Mouse (Mus musculus) heart, postnatal 4 days (tissue): ENCODE results near the gene Mecr. TPM values are rescaled to one million over a fixed set of nuclear protein-coding genes. Genes with fewer than 3 reads are reported as not detected.
A peak's percentile ranks its signal among the peaks of the same experiment; 100 is the strongest.

Experiments
- DNase-seq: peaks from one replicate; pipeline ENCODE4 v3.0.0; 2021
- total RNA-seq, 2 experiments: library from RNA; stranded (reverse); gene quantifications; 2 replicates each; pipeline ENCODE4 v1.2.3; 2021

Gene Mecr
- total RNA-seq, 2 experiments from 2014 or later = 22.4 to 25.2 TPM

DNA sequence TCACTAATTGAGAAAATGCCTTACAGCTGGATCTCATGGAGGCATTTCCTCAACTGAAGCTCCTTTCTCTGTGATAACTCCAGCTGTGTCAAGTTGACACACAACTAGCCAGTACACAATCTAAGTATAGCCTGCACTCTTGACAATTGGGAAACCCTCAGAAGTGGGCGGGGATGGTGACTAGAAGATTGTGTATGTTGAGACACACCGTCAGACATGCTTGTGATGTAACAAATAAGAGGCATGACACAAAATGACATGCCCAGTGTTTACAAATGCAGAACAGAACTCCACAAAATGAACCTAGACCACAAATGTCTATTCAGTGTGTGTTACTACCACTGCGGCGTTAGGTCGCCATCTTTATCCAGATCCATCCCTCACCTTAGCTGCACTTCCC is 53.8 kb downstream of the Mecr start:
- DNase-seq = no peak

DNA sequence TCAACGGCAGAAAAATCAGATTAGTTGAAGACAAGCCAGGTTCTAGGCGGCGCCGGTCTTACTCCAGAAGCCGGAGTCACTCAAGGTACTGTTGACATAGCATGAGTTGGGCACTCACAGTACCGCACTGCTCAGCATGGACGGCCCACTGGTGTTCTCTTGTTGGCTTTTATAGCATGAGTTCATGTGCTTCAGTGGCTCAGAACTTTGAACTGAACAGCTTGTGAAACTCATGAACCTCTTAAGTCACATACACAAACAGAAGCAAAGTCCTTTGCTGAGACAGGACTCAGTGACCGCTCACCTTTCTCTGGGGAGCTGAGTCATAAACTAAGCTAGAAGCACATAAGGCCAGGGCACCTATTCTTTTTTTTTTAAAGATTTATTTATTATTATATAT is 54.5 kb downstream of the Mecr start:
- DNase-seq = no peak

DNA sequence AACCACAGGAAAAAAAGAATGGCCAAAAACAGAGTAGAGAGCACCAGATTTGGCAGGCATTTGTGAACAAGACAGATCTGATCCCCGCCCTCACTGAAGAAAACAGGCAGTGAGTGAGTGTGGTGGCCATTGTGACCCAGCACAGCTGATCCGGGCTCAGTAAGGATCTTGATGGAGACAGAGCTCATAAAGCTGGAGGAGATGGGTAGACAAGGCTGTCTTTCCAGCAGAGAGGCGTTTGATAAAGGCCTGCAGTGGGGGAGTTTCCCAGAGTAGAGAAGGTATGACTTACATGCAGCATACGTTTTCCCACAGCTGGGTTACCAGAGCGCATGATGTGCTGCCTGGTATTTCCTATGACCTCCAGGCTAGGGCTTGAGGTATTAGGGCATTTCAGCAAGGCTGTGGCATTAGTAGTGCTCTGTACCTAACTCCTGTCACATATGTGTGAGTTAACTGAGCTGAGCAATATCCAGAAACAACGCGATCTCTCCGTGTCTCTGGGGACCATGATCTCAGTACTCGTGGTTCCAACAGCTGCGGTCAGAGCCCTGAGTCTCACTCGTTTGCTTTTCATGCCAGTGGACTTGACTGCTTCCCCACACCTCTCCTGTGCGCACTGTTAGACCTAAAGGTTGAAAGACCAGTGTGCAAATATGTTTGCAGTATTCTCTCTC is 55.4 kb downstream of the Mecr start:
- DNase-seq = no peak

DNA sequence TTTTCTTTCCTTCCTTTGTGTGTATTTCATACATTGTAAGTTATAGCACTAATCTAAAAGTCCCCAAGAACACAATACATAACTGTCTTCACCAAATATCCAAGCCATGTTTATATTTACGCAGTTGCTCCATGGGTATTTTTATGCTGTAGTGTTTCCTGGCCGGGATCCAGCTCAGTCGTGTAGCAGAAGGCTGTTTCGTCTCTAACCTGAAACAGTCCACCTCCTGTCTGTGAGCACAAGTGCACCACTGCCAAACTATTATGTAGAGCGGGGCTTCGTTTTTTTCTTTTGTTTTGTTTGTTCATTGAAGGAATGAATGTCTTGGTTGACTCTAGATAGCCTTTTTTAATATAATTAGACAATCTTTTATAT is 55.9 kb downstream of the Mecr start:
- peak; percentile 69 for DNase-seq

DNA sequence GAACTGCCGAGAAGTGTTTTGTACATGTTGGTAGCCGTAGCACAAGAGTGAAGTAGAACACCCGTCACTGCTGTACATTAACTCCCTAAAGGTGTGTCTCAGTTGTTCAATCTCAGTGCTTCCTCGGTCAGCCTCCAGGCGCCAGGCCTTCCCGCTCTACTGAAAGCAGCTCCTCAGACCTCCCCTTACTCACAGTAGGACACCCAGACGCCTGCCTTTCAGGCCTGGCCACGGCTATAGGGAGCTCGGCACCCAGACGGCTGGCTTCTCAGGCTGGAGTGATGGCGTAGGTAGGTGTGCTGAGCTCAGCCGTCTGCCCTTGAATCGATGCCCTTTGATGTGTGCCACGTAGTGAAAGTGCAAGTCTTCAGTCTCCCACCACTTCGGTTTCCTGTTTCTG is 57.8 kb downstream of the Mecr start:
- DNase-seq = no peak

DNA sequence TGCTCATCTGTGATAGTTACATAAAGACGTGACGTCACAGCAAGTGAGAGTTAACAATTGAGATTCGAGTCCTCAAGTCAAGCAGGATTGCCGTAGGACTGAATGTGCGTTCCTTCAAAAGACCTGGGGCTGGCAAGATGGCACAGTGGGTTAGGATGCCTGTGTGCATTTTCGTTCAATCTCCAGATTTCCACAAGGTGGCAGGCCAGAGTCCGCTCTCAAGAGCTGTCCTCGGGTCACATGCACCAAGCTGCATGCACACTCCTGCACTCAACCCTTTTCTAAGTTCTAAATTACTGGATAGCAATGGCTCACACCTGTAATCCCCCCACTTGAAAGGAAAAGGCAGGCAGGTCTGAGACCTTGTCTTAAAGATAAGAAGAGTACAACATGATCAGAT is 61.2 kb downstream of the Mecr start:
- peak; percentile 69 for DNase-seq

DNA sequence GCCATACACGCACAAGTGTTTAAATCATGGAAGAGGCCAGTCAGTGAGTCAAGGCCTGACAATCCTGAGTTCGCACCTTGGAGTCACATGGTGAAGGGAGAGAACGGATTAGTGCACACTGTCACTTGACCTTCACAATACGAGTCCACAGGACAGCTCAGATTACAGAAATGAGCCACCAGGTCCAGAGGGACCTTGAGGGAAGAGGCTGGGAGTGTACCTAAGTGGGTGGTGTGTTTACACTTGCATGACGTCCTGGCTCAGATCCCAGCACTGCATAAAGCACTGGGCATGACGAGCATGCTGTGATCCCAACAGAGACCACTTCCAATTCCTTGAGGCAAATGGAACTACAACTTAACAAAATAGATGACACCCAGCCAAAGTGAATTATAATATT is 63.2 kb downstream of the Mecr start:
- no peak for DNase-seq

DNA sequence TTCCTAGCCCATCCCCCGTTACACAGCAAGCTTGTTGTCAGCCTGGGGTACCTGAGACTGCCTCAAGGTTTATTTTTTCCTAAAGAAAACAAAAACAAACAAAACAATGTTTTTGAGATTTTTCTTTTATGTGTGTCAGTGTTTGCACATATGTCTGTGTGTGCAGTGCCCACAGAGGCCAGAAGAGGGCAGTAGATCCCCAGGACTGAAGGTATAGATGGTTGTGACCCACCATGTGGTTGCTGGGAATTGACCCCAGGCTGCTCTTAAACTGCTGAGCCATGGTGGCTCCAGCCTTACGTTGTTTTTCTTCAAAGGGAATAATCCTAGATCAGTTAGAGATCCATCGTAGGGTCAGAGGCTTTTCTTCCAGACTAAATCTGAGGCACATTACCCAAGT is 64.6 kb downstream of the Mecr start:
- DNase-seq = no peak

DNA sequence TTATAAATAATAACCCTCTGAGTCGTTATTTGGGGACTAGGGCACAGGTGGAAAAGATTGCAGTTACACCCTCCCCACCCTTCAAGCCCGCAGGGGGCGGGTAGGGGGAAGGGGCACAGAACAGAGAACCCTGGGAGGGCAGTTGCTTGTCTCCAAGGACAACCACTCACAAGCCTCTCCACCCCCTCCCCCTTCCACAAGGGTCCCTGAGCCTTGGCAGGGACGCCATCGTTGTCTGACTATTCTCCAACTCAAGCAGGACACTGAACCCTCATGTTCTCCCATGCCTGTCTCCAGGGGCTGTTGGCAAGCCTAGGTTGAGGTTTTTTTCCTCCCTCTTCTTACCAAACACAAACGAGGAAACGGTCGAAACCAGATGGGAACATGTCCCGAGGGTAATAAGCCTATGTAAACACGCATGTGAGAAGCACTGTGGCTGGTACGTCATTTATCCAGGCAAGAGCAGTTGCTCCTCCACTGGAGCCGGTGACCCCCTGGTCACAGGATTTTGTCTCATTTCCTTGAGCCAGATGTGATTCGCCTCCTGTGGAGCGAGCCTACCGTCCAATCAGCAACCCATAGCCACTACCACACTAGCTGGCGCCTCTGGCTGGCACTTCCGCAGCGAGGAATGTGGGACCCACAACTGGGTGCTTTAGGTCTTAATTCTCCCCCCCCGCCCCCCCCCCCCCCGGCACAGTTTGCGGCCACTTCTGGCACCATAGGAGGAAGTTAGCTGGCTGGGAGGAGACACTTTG is 67.1 kb downstream of the Mecr start:
- DNase-seq = peak; percentile 39

DNA sequence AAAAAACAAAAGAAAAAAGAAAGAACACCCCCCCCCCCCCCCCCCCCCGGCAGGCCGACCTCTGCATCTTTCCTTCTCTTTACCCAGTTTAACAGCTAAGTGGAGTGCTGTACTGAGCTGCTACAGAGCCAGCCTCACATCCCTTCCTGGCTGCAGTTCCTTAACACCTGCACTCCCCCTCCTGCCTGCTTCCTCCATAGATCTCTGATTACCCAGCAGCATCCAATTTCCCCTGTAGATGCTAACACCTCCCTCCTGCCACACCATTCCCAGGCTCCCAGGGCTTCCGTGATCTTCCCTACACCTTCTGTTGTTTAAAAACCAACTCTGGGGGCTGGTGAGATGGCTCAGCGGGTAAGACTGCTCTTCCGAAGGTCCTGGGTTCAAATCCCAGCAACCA is 68.3 kb downstream of the Mecr start:
- no peak for DNase-seq

DNA sequence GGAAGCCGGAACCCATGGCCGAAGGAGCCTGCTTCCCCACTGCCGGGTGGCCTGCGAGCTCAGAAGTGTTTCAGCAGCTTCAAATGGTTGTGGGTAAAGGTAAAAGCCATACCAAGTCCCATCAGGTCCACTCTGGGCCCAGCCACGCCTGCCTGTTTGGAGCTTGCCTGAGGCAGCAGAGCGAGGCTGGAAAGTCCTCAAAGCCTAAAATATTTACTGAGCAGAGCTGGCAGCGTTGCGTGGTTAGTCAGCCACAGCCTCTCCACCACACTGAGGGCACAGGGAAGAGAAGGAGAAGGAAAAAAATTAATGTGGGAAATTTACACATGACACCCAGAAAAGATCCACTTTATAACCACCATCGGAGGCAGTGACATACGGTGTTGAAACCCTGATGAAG is 70.3 kb downstream of the Mecr start:
- no peak for DNase-seq

DNA sequence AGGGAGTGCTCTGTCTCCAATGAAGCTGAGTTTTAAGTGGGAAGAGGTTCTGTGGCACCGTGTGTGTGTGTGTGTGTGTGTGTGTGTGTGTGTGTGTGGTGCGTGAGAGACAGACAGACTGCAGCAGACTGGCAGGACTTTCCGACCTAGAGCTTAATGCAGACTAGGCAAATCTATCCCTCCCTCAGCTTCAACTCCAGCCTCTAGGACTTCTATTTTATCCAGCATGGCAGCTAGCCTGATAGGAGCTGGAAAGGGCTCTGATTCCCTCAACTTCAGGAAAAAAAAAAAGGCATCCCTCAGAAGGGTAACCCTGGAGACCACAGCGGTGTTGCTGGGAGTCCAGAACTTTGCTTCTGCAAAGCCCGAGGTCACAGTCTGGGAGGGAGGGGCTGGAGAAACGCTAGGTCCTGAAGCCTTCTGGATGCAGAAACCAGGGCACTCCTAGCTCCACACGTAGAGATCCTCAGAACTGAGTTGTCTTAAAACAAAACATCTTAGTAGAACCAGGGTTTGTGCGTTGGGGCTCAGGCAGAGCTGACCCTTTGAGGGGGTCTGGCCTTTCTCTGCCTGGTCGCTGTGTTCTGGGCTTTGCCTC is 70.9 kb downstream of the Mecr start:
- no peak for DNase-seq

DNA sequence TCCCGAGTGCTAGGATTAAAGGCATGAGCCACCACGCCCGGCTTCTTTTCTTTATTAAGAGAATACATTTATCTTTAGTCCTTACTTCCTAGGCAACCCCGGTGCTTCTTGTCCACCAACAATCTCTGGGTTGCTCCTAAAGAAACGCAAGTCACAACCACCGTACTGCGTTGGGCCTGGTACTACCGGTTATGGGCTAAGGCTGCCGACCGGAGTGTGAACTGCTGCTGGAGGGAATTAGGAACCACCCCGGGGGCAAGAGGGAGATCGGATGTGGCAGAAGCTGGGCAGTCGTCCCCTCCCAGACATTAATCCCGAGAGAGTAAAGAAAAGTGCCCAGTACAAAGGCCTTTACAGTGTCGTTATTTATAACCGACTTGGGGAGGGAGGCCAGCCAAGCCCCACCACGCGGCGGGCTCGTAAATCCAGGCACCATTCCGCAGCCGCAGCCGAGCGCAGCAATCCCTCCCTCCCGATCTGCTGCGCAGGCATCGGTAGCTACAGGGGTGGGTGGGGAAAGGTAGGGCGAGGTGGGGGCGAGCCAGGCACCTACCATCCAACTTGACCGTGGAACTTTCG is 71.7 kb downstream of the Mecr start:
- peak; percentile 51 for DNase-seq

DNA sequence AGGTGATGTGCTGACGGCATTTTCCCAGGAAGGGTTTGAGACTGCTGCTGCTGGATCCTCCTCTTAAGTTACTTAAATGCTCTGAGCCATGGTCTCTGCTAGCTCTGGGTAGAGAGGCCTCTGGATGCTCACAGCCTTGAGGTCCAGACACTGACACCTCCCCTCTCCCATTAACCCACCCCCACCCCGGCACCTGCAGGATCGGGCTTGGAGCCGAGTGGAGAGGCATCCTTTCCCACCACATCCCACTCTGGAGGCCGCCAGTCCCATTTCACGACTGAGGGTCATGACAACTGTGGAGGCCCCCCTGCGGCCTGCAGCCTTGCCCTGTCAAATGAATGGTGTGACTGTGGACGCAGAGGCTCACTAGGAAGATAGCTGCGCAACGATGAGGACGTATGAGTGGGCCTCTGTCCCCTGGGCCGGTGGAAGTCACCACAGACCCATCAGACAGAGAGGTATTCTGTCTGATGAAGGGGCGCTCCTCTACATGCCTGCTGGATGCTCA is 72.6 kb downstream of the Mecr start:
- no peak for DNase-seq

DNA sequence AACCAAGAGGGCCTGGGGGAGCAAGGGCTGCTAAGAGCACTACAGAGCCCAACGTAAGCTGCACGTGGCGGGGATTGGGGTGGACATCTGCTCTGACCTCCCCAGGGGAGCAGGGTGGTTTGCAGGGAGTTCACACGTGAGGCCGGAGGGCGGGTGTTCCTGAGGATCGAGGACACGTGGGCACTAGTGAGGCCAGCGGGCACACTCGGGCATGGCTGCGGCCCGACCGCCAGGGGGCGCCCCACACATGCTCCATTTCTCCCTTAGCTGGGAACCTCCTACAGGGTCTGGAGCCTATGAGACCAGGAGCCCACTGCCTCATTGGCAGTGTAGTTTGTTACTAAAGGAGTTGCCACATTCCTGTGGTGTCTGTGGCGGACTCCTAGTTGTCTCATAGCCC is 73.2 kb downstream of the Mecr start:
- peak; percentile 90 for DNase-seq

DNA sequence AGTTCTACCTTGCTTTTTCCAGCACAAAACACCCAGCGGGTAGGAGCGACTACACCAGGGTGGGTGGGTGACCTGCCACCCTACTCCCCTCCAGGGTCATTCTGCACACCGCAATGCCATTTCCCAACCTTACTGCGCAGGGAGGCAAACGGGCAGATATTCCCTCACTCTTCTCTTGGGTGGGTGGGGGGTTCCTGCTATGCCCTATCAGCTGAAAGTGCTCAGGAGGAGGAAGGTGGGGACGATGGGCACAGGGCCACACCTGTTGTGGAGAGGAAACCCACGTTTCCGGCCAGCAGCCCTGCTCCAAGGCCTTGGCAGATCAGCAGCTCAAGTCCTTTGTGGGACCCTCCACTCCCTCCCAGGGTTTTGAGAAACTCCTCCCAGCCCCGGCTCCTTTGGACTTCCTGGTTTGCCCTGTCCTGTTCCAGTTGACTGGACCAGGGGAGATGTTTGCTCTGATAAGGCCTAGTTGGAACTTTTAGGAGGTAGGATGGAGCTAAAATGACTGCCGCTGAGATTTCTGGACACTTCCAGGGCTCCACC is 73.8 kb downstream of the Mecr start:
- peak; percentile 19 for DNase-seq

Other genes starting within 250 kb of the Mecr start
- 1 to 10 TPM; 2.1 to 3.6 TPM for gene Ptpru, start 5.2 kb upstream of the Mecr start, total RNA-seq
- gene Srsf4, start 30.1 kb downstream of the Mecr start, total RNA-seq = 10 to 100 TPM; 73.2 to 76.8 TPM
- 10 to 100 TPM in 1 of 2 experiments, 1 to 10 TPM in 1; 9.4 to 12.8 TPM for gene Tmem200b, start 78.3 kb downstream of the Mecr start, total RNA-seq
- gene Gm10300, start 231.2 kb downstream of the Mecr start, total RNA-seq = under 1 TPM; 0.11 to 0.12 TPM
- gene Epb41, start 231.9 kb downstream of the Mecr start, total RNA-seq = 100 to 1,000 TPM in 1 of 2 experiments, 10 to 100 TPM in 1; 88.1 to 142 TPM